Mouse (Mus musculus) limb, embryonic 13.5 days (tissue): Measurements from ENCODE around the gene Map4k1. TPM values are rescaled to one million over a fixed set of nuclear protein-coding genes. Genes with fewer than 3 reads are reported as not detected.

Experiments used
- ATAC-seq: fragments of 200-750 bp; cut with Nextera tagmentation; 2 replicates; pipeline ENCODE4 v1.8.0; 2017; ENCODE audit warnings: low read depth, moderate number of reproducible peaks, moderate TSS enrichment; ENCODE audit not compliant: low FRiP score
- H3K27ac ChIP-seq: fragments of 300-500 bp; sonication (generic); 2 replicates; pipeline ENCODE4 v1.5.1; 2015; ENCODE audit warnings: inconsistent platforms, mild to moderate bottlenecking, moderate library complexity
- H3K27me3 ChIP-seq: fragments of 300-500 bp; sonication (generic); 2 replicates; pipeline ENCODE4 v1.6.1; 2015; ENCODE audit warnings: mild to moderate bottlenecking, inconsistent platforms
- H3K36me3 ChIP-seq: fragments of 300-500 bp; sonication (generic); 2 replicates; pipeline ENCODE4 v1.6.1; 2015; ENCODE audit warnings: inconsistent platforms, mild to moderate bottlenecking, moderate library complexity
- H3K4me1 ChIP-seq: fragments of 300-500 bp; sonication (generic); 2 replicates; pipeline ENCODE4 v1.6.1; 2015; ENCODE audit warnings: inconsistent platforms
- H3K4me2 ChIP-seq: fragments of 300-500 bp; sonication (generic); replicated peaks from 2 replicates; pipeline ENCODE4 v1.6.1; 2015; ENCODE audit warnings: inconsistent platforms, mild to moderate bottlenecking, moderate library complexity
- H3K4me3 ChIP-seq: fragments of 300-500 bp; sonication (generic); 2 replicates; pipeline ENCODE4 v1.5.1; 2015; ENCODE audit warnings: moderate library complexity, mild to moderate bottlenecking, inconsistent platforms
- H3K9ac ChIP-seq: fragments of 300-500 bp; sonication (generic); 2 replicates; pipeline ENCODE4 v1.6.1; 2015; ENCODE audit warnings: mild to moderate bottlenecking, inconsistent platforms
- H3K9me3 ChIP-seq: fragments of 300-500 bp; sonication (generic); 2 replicates; pipeline ENCODE4 v1.6.1; 2016; ENCODE audit warnings: inconsistent platforms
- WGBS: fragments of 180-500 bp; shearing (Covaris S2); methylation state at CpG from one replicate; pipeline ENCODE4 v1.1.7; 2015; 5-methylcytosine and 5-hydroxymethylcytosine counted together
- polyA plus RNA-seq: library from polyadenylated mRNA; unstranded; fragments of >200 nt; fragmentation: Nextera tagmentation; extraction: Ambion mirVana; gene quantifications from 2 replicates; pipeline ENCODE4 v1.2.1, GENCODE M21; 2015

The Map4k1 gene
- polyA plus RNA-seq, 1 experiment from 2014 or later = 9.5 TPM

GRCm38 (mm10) chr7:29019447-29020220, 37.8 kb downstream of the Map4k1 start:
- peak overlapping the region; percentile 78 for H3K4me2 ChIP-seq
- peak overlapping the region; percentile 49 for H3K4me3 ChIP-seq
- ATAC-seq = no peak
- peaks cover 8% of the 10 kb centered on the region for H3K4me1 ChIP-seq
- peaks cover 51% of the 10 kb centered on the region for H3K27me3 ChIP-seq
- 4% methylated on average over 87 of the region's 88 CpGs for WGBS
- H3K36me3 ChIP-seq = peaks cover 7% of the 10 kb centered on the region; the same call in 1 of the 2 replicates
- H3K9ac ChIP-seq = peak overlapping the region; percentile 63
- no peak overlapping the region for H3K27ac ChIP-seq
- peaks cover 4% of the 10 kb centered on the region for H3K9me3 ChIP-seq

- WGBS = 92% methylated on average over 8 of the region's 8 CpGs
- no peak overlapping the region for H3K4me2 ChIP-seq
Observed at GRCm38 (mm10) chr7:29022479-29022878, 40.6 kb downstream of the Map4k1 start.

GRCm38 (mm10) chr7:29023514-29023913, 41.7 kb downstream of the Map4k1 start:
- WGBS = 88% methylated on average over 8 of the region's 8 CpGs

More at GRCm38 (mm10) chr7:29022479-29022878, 40.6 kb downstream of the Map4k1 start:
- Histone ChIP-seq H3K36me3 (no peaks in the 10 kb centered on the region), H3K9ac (no peak overlapping the region), H3K27ac (no peak overlapping the region), H3K4me1 (peaks cover 8% of the 10 kb centered on the region), H3K9me3 (no peaks in the 10 kb centered on the region), H3K4me3 (no peak overlapping the region), H3K27me3 (peaks cover 41% of the 10 kb centered on the region)
- no peak for ATAC-seq

GRCm38 (mm10) chr7:29025566-29025965, 43.7 kb downstream of the Map4k1 start:
- no peak overlapping the region for H3K27ac ChIP-seq
- WGBS = 69% methylated on average over 7 of the region's 7 CpGs
- H3K9me3 ChIP-seq = no peaks in the 10 kb centered on the region
- no peak overlapping the region for H3K4me2 ChIP-seq
- no peaks in the 10 kb centered on the region for H3K4me1 ChIP-seq
- no peak overlapping the region for H3K4me3 ChIP-seq
- peaks cover 10% of the 10 kb centered on the region for H3K27me3 ChIP-seq
- no peak overlapping the region for H3K9ac ChIP-seq
- no peak for ATAC-seq
- H3K36me3 ChIP-seq = no peaks in the 10 kb centered on the region

More at GRCm38 (mm10) chr7:29023514-29023913, 41.7 kb downstream of the Map4k1 start:
- Histone ChIP-seq H3K4me2 (no peak overlapping the region), H3K27me3 (peaks cover 30% of the 10 kb centered on the region), H3K4me1 (peaks cover 8% of the 10 kb centered on the region), H3K4me3 (no peak overlapping the region), H3K36me3 (no peaks in the 10 kb centered on the region), H3K9ac (no peak overlapping the region), H3K9me3 (no peaks in the 10 kb centered on the region), H3K27ac (no peak overlapping the region)
- no peak for ATAC-seq

GRCm38 (mm10) chr7:29026195-29026594, 44.3 kb downstream of the Map4k1 start:
- no peak overlapping the region for H3K4me2 ChIP-seq
- ATAC-seq = no peak
- 88% methylated on average over 5 of the region's 5 CpGs for WGBS
- no peaks in the 10 kb centered on the region for H3K36me3 ChIP-seq
- no peak overlapping the region for H3K9ac ChIP-seq
- no peak overlapping the region for H3K4me3 ChIP-seq
- H3K27me3 ChIP-seq = peaks cover 4% of the 10 kb centered on the region
- no peaks in the 10 kb centered on the region for H3K9me3 ChIP-seq
- no peaks in the 10 kb centered on the region for H3K4me1 ChIP-seq
- no peak overlapping the region for H3K27ac ChIP-seq

GRCm38 (mm10) chr7:29026811-29027210, 45.0 kb downstream of the Map4k1 start:
- Histone ChIP-seq H3K9me3 (no peaks in the 10 kb centered on the region), H3K27me3 (no peaks in the 10 kb centered on the region), H3K4me3 (no peak overlapping the region), H3K9ac (no peak overlapping the region), H3K4me2 (no peak overlapping the region), H3K27ac (no peak overlapping the region), H3K36me3 (no peaks in the 10 kb centered on the region), H3K4me1 (no peaks in the 10 kb centered on the region)
- ATAC-seq = no peak
- 75% methylated on average over 4 of the region's 4 CpGs for WGBS

GRCm38 (mm10) chr7:29028761-29029160, 46.9 kb downstream of the Map4k1 start:
- Histone ChIP-seq H3K9ac (no peak overlapping the region), H3K4me1 (no peaks in the 10 kb centered on the region), H3K36me3 (no peaks in the 10 kb centered on the region), H3K27ac (no peak overlapping the region), H3K27me3 (no peaks in the 10 kb centered on the region), H3K9me3 (no peaks in the 10 kb centered on the region), H3K4me2 (no peak overlapping the region), H3K4me3 (no peak overlapping the region)
- ATAC-seq = no peak
- WGBS = 79% methylated on average over 6 of the region's 6 CpGs

GRCm38 (mm10) chr7:29029690-29030656, 48.1 kb downstream of the Map4k1 start:
- no peak overlapping the region for H3K27ac ChIP-seq
- no peaks in the 10 kb centered on the region for H3K27me3 ChIP-seq
- H3K4me1 ChIP-seq = no peaks in the 10 kb centered on the region
- H3K4me3 ChIP-seq = no peak overlapping the region
- H3K9me3 ChIP-seq = no peaks in the 10 kb centered on the region
- ATAC-seq = no peak
- 88% methylated on average over 14 of the region's 14 CpGs for WGBS
- H3K9ac ChIP-seq = no peak overlapping the region
- H3K36me3 ChIP-seq = no peaks in the 10 kb centered on the region
- H3K4me2 ChIP-seq = no peak overlapping the region

- Histone ChIP-seq H3K9me3 (no peaks in the 10 kb centered on the region), H3K27ac (no peak overlapping the region), H3K4me2 (no peak overlapping the region), H3K27me3 (no peaks in the 10 kb centered on the region), H3K9ac (no peak overlapping the region), H3K4me3 (no peak overlapping the region), H3K4me1 (no peaks in the 10 kb centered on the region), H3K36me3 (no peaks in the 10 kb centered on the region)
- no peak for ATAC-seq
- WGBS = 86% methylated on average over 10 of the region's 10 CpGs
Observed at GRCm38 (mm10) chr7:29031641-29032040, 49.8 kb downstream of the Map4k1 start.

GRCm38 (mm10) chr7:29032685-29033084, 50.8 kb downstream of the Map4k1 start:
- WGBS = 89% methylated on average over 5 of the region's 5 CpGs
- Histone ChIP-seq H3K4me3 (no peak overlapping the region), H3K9me3 (no peaks in the 10 kb centered on the region), H3K4me2 (no peak overlapping the region), H3K36me3 (no peaks in the 10 kb centered on the region), H3K9ac (no peak overlapping the region), H3K27me3 (no peaks in the 10 kb centered on the region), H3K27ac (no peak overlapping the region), H3K4me1 (no peaks in the 10 kb centered on the region)
- no peak for ATAC-seq

GRCm38 (mm10) chr7:29037261-29037660, 55.4 kb downstream of the Map4k1 start:
- Histone ChIP-seq H3K4me1 (peaks cover 11% of the 10 kb centered on the region), H3K27ac (no peak overlapping the region), H3K9ac (no peak overlapping the region), H3K4me2 (no peak overlapping the region), H3K4me3 (no peak overlapping the region), H3K9me3 (no peaks in the 10 kb centered on the region), H3K27me3 (no peaks in the 10 kb centered on the region), H3K36me3 (no peaks in the 10 kb centered on the region)
- 86% methylated on average over 6 of the region's 6 CpGs for WGBS
- no peak for ATAC-seq

- 1% methylated on average over 11 of the region's 11 CpGs for WGBS
- H3K9ac ChIP-seq = peak overlapping the region; percentile 67
Observed at GRCm38 (mm10) chr7:29039604-29039984, 57.7 kb downstream of the Map4k1 start.

More at GRCm38 (mm10) chr7:29039604-29039984, 57.7 kb downstream of the Map4k1 start:
- no peaks in the 10 kb centered on the region for H3K27me3 ChIP-seq
- H3K4me2 ChIP-seq = peak overlapping the region; percentile 82
- peak; percentile 63 for ATAC-seq
- peak overlapping the region; percentile 51 for H3K4me3 ChIP-seq
- no peaks in the 10 kb centered on the region for H3K36me3 ChIP-seq
- peak overlapping the region; percentile 17; the same call in 1 of the 2 replicates for H3K27ac ChIP-seq
- no peaks in the 10 kb centered on the region for H3K9me3 ChIP-seq
- H3K4me1 ChIP-seq = peaks cover 14% of the 10 kb centered on the region
